Mouse (Mus musculus): ENCODE results near the gene Kctd13. TPM values are rescaled to one million over a fixed set of nuclear protein-coding genes. Genes with fewer than 3 reads are reported as not detected.

The Kctd13 gene
- polyA plus RNA-seq, 1 experiment from 2014 or later: 13.3 TPM

DNA sequence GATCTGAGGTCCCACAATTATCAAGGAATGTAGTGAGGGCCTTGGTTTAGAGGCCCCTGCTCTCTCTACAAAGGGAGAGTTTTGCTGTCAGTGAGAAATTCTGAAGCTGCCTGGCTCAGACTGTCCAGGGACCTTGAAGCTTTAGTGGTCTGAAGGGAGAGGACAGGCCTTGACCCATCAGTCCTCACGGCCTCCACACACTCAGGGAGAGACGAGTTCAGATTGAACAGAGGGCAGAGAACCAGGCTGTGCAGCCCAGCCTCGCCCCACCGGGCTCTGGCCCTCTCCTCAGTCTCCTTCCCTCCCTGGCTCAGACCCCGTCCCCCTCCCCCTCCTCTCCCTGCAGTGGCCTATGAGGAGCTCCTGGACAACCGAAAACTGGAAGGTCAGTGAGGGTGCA is 38.7 kb downstream of the Kctd13 start:
- Histone ChIP-seq H3K27ac (ENCODE audit: low read length) (no peak overlapping the region), H3K27me3 (ENCODE audit: control insufficient read depth, insufficient read depth, low read length) (peaks cover 12% of the 10 kb centered on the region), H3K9me3 (replicated peaks; ENCODE audit: control insufficient read depth, low read length) (no peaks in the 10 kb centered on the region), H3K4me3 (ENCODE audit: low read length) (no peak overlapping the region), H3K9ac (ENCODE audit: low read length) (no peak overlapping the region), H3K4me1 (ENCODE audit: control insufficient read depth, insufficient read depth, low read length) (no peaks in the 10 kb centered on the region), H3K4me2 (ENCODE audit: low read depth, low read length) (no peak overlapping the region), H3K36me3 (ENCODE audit: control insufficient read depth, insufficient read depth) (no peaks in the 10 kb centered on the region)
- no peak for ATAC-seq (replicated peaks; ENCODE audit: extremely low read depth, insufficient read depth, low FRiP score)
- WGBS: 64% methylated on average over 6 of the region's 6 CpGs

DNA sequence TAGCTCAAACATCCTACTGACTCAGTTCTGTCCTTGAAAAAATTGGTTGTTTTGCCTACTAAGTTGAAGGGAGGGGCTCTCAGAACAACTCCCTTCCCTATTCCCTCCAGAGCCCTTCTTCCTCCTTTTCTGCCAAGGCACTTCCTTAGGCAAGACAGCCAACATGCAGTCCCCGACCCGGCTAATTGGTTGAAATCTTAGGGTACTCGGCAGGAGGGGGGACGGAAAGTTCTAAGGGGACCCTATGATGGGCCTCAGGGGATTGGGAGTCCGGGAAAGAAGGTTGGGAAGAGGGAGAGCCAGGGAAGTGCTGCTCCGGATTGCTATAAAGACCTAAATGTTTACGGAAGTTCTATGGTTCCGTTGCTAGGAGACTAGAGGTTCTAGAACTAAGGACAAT is 46.8 kb downstream of the Kctd13 start:
- Histone ChIP-seq H3K4me2 (ENCODE audit: low read depth, low read length) (peak overlapping the region; percentile 89), H3K36me3 (ENCODE audit: control insufficient read depth, insufficient read depth) (peaks cover 24% of the 10 kb centered on the region), H3K27ac (ENCODE audit: low read length) (peak overlapping the region; percentile 97), H3K4me3 (ENCODE audit: low read length) (peak overlapping the region; percentile 100), H3K27me3 (ENCODE audit: control insufficient read depth, insufficient read depth, low read length) (no peaks in the 10 kb centered on the region), H3K9me3 (replicated peaks; ENCODE audit: control insufficient read depth, low read length) (no peaks in the 10 kb centered on the region), H3K9ac (ENCODE audit: low read length) (peak overlapping the region; percentile 63), H3K4me1 (ENCODE audit: control insufficient read depth, insufficient read depth, low read length) (peaks cover 11% of the 10 kb centered on the region)
- 4% methylated on average over 8 of the region's 8 CpGs for WGBS
- no peak for ATAC-seq (replicated peaks; ENCODE audit: extremely low read depth, insufficient read depth, low FRiP score)

DNA sequence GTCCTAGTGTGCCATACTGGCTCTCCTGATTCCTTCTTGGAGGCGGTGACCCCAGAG is 47.0 kb downstream of the Kctd13 start, which contains the start of gene Cdipt:
Gene Cdipt (plus strand): TSS at position 22 of the 57 bp plus-strand sequence.
- no peak for ATAC-seq (replicated peaks; ENCODE audit: extremely low read depth, insufficient read depth, low FRiP score)
- 0% methylated on average over 1 of the region's 1 CpGs for WGBS

DNA sequence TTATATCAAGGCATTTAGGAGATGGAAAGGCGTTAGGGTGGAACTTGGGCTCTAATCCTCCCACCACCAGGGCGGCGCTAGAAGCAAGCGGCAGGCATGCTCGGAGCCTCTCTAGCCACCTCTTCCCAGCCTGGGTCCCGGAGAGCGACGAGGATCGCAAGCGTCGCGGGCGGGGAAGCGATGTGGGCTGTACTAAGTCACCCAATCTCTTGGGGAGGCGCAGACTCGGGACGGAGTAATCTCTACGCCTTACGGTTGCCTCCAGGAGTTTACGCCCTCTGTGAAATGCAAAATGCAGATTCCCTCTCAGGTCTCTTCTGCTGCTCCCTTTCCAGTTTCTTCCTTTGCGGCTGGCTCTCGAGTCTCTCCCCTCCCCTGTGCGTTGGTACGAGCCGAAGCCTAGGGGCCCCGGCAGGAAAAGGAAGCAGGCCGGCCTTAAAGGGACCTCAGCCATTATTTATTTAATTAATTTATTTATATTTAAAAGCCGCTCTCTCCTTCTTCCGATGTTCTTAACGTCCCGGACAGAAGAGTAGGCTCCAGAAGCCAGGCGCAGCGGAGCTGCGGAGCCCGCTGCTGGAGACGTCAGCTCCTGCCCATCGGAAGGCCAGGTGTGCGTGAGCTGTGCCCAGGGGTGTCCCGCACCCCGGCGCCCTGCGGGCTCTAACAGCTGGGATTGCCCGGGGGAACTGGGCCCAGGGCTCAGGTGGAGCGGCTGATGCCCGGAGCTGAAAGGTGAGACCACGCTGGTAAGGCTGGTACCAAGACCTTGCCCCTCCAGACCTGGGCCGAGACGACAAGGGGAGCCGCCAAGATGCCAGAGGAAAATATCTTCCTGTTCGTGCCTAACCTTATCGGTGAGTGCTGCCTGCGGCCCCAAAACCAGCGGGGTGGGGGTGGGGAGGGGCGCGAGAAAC is 47.5 kb downstream of the Kctd13 start, which contains the start of gene Cdiptos:
Gene Cdiptos (minus strand): TSS at position 149 of the 917 bp plus-strand sequence.
- H3K27ac ChIP-seq (ENCODE audit: low read length): peak within 1 kb of the TSS; percentile 97

More for the DNA sequence above, 47.0 kb downstream of the Kctd13 start, which contains the start of gene Cdipt:
- peak within 1 kb of the TSS; percentile 100 for H3K4me3 ChIP-seq (ENCODE audit: low read length)
- H3K9ac ChIP-seq (ENCODE audit: low read length): peak within 1 kb of the TSS; percentile 100
- peaks cover 24% of the 10 kb centered on the region for H3K36me3 ChIP-seq (ENCODE audit: control insufficient read depth, insufficient read depth)
- peak within 1 kb of the TSS; percentile 97 for H3K27ac ChIP-seq (ENCODE audit: low read length)
- no peaks in the 10 kb centered on the region for H3K9me3 ChIP-seq (replicated peaks; ENCODE audit: control insufficient read depth, low read length)
- peak within 1 kb of the TSS; percentile 89 for H3K4me2 ChIP-seq (ENCODE audit: low read depth, low read length)
- H3K27me3 ChIP-seq (ENCODE audit: control insufficient read depth, insufficient read depth, low read length): no peaks in the 10 kb centered on the region
- peaks cover 11% of the 10 kb centered on the region for H3K4me1 ChIP-seq (ENCODE audit: control insufficient read depth, insufficient read depth, low read length)

DNA sequence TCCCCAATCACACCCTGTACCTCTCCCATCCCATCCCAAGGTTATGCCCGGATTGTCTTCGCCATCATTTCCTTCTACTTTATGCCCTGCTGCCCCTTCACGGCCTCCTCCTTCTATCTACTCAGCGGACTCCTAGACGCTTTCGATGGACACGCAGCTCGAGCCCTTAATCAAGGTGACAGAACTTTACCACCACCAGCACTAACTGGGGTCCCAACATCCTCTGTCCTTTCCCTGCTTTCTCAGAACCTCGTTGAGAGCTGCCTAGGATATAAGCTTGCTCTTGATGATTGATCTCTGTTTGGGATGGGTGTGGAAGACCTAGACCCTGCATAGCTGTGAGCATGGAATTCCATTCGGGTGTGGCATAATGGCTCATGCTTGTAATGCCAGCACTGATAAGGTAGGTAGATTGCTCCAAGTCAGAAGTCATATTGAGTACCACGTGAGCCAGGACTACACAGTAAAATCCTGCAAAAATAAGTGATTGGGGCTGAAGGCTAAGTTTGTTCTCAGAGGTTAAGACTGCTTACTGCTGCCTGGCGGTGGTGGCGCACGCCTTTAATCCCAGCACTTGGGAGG is 48.3 kb downstream of the Kctd13 start:
- Histone ChIP-seq H3K9me3 (replicated peaks; ENCODE audit: control insufficient read depth, low read length) (no peaks in the 10 kb centered on the region), H3K4me3 (ENCODE audit: low read length) (peak overlapping the region; percentile 100), H3K27ac (ENCODE audit: low read length) (peak overlapping the region; percentile 97), H3K9ac (ENCODE audit: low read length) (peak overlapping the region; percentile 100), H3K4me2 (ENCODE audit: low read depth, low read length) (peak overlapping the region; percentile 89), H3K36me3 (ENCODE audit: control insufficient read depth, insufficient read depth) (peaks cover 27% of the 10 kb centered on the region), H3K4me1 (ENCODE audit: control insufficient read depth, insufficient read depth, low read length) (peaks cover 11% of the 10 kb centered on the region), H3K27me3 (ENCODE audit: control insufficient read depth, insufficient read depth, low read length) (no peaks in the 10 kb centered on the region)
- WGBS: 24% methylated on average over 14 of the region's 14 CpGs
- no peak for ATAC-seq (replicated peaks; ENCODE audit: extremely low read depth, insufficient read depth, low FRiP score)

More for the DNA sequence above, 47.5 kb downstream of the Kctd13 start, which contains the start of gene Cdiptos:
- peaks cover 27% of the 10 kb centered on the region for H3K36me3 ChIP-seq (ENCODE audit: control insufficient read depth, insufficient read depth)
- ATAC-seq (replicated peaks; ENCODE audit: extremely low read depth, insufficient read depth, low FRiP score): peak; percentile 94
- WGBS: under 1% methylated on average over 55 of the region's 55 CpGs
- peak within 1 kb of the TSS; percentile 89 for H3K4me2 ChIP-seq (ENCODE audit: low read depth, low read length)
- H3K4me1 ChIP-seq (ENCODE audit: control insufficient read depth, insufficient read depth, low read length): peaks cover 11% of the 10 kb centered on the region
- H3K9me3 ChIP-seq (replicated peaks; ENCODE audit: control insufficient read depth, low read length): no peaks in the 10 kb centered on the region
- H3K9ac ChIP-seq (ENCODE audit: low read length): peak within 1 kb of the TSS; percentile 100
- peak within 1 kb of the TSS; percentile 100 for H3K4me3 ChIP-seq (ENCODE audit: low read length)
- no peaks in the 10 kb centered on the region for H3K27me3 ChIP-seq (ENCODE audit: control insufficient read depth, insufficient read depth, low read length)

DNA sequence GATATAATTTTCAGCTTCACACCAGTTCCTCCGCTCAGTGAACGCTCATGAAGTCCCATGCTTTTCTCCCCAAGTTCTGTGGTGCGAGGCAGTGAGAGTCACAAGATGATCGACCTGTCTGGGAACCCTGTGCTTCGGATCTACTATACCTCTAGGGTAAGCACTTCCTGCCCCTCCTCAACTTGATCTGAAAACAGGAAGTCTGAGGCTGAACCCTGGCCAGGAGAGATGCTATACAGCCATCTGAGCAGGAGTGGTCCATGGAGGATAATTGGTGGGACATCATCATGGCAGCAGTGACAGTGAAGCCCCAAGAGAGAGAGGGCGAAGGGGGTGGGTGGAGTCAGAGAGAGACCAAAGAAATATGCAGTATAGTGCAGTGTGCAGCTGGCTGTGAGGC is 50.2 kb downstream of the Kctd13 start:
- H3K36me3 ChIP-seq (ENCODE audit: control insufficient read depth, insufficient read depth): peaks cover 27% of the 10 kb centered on the region
- H3K27me3 ChIP-seq (ENCODE audit: control insufficient read depth, insufficient read depth, low read length): no peaks in the 10 kb centered on the region
- no peak for ATAC-seq (replicated peaks; ENCODE audit: extremely low read depth, insufficient read depth, low FRiP score)
- H3K9me3 ChIP-seq (replicated peaks; ENCODE audit: control insufficient read depth, low read length): no peaks in the 10 kb centered on the region
- 87% methylated on average over 6 of the region's 6 CpGs for WGBS
- H3K4me1 ChIP-seq (ENCODE audit: control insufficient read depth, insufficient read depth, low read length): peaks cover 11% of the 10 kb centered on the region
- H3K27ac ChIP-seq (ENCODE audit: low read length): no peak overlapping the region
- no peak overlapping the region for H3K4me2 ChIP-seq (ENCODE audit: low read depth, low read length)
- H3K9ac ChIP-seq (ENCODE audit: low read length): no peak overlapping the region
- H3K4me3 ChIP-seq (ENCODE audit: low read length): no peak overlapping the region

DNA sequence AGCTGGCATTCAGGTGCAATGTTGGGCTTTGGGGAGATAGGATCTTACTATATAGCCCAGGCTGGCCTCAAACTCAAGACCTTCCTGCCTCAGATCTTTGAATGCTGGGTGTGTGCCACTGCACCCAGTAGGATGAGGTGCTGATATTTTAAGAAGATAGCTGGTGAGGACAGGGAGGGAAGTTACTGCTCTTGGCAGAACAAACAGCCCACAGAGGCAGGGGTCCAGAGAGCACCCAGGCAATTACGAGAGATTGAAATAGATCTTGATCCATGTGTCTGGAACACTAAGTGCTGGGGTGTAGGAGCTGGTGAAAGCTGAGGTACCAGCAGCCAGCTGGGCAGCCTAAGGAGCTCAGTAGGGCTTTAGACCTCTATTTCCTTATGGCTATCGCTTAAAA is 52.9 kb downstream of the Kctd13 start:
- Histone ChIP-seq H3K27ac (ENCODE audit: low read length) (no peak overlapping the region), H3K36me3 (ENCODE audit: control insufficient read depth, insufficient read depth) (peaks cover 27% of the 10 kb centered on the region), H3K4me1 (ENCODE audit: control insufficient read depth, insufficient read depth, low read length) (peaks cover 7% of the 10 kb centered on the region), H3K9me3 (replicated peaks; ENCODE audit: control insufficient read depth, low read length) (no peaks in the 10 kb centered on the region), H3K4me2 (ENCODE audit: low read depth, low read length) (no peak overlapping the region), H3K4me3 (ENCODE audit: low read length) (no peak overlapping the region), H3K9ac (ENCODE audit: low read length) (no peak overlapping the region), H3K27me3 (ENCODE audit: control insufficient read depth, insufficient read depth, low read length) (no peaks in the 10 kb centered on the region)
- ATAC-seq (replicated peaks; ENCODE audit: extremely low read depth, insufficient read depth, low FRiP score): no peak
- 83% methylated on average over 2 of the region's 2 CpGs for WGBS

DNA sequence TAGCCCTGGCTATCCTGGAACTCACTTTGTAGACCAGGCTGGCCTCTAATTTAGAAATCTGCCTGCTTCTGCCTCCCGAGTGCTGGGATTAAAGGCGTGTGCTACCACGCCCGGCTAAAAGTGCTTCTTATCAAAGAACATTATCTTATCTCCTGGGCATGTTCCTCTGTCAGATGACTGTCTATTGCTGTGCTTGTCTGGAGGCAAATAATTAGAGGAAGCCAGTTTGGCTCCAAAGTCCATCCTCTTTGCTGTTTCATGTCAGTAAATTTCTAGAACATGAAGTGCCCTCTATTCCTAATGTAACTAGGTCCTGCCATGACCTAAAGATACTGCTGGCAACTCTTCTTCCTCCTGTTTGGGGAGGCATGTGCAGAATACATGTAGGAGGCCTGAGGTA is 53.4 kb downstream of the Kctd13 start:
- ATAC-seq (replicated peaks; ENCODE audit: extremely low read depth, insufficient read depth, low FRiP score): no peak
- no peaks in the 10 kb centered on the region for H3K27me3 ChIP-seq (ENCODE audit: control insufficient read depth, insufficient read depth, low read length)
- peaks cover 5% of the 10 kb centered on the region for H3K4me1 ChIP-seq (ENCODE audit: control insufficient read depth, insufficient read depth, low read length)
- no peaks in the 10 kb centered on the region for H3K9me3 ChIP-seq (replicated peaks; ENCODE audit: control insufficient read depth, low read length)
- H3K4me2 ChIP-seq (ENCODE audit: low read depth, low read length): no peak overlapping the region
- H3K9ac ChIP-seq (ENCODE audit: low read length): no peak overlapping the region
- no peak overlapping the region for H3K4me3 ChIP-seq (ENCODE audit: low read length)
- H3K27ac ChIP-seq (ENCODE audit: low read length): no peak overlapping the region
- WGBS: 63% methylated on average over 4 of the region's 4 CpGs
- H3K36me3 ChIP-seq (ENCODE audit: control insufficient read depth, insufficient read depth): peaks cover 27% of the 10 kb centered on the region

DNA sequence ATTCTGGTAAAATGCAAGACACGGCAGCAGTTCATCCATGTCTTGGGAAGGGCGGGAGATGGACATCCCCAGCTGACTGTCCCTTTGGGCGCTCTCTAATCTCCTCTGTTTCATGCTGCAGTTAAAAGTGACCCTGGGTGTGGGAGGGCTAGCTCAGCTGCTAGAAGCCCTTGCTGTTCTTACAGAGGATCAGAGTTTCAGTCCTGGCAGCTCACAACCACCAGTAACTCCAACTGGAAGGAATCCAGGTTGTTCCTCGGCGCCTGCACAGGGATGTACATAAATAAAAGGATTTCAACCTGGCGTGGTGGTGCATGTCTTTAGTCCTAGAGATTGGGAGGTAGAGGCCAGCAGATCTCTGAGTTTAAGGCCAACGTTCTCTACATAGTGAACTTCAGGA is 54.4 kb downstream of the Kctd13 start:
- Histone ChIP-seq H3K27ac (ENCODE audit: low read length) (no peak overlapping the region), H3K36me3 (ENCODE audit: control insufficient read depth, insufficient read depth) (peaks cover 24% of the 10 kb centered on the region), H3K4me3 (ENCODE audit: low read length) (no peak overlapping the region), H3K9me3 (replicated peaks; ENCODE audit: control insufficient read depth, low read length) (no peaks in the 10 kb centered on the region), H3K4me1 (ENCODE audit: control insufficient read depth, insufficient read depth, low read length) (no peaks in the 10 kb centered on the region; the same call in 1 of the 2 replicates), H3K9ac (ENCODE audit: low read length) (no peak overlapping the region), H3K4me2 (ENCODE audit: low read depth, low read length) (no peak overlapping the region), H3K27me3 (ENCODE audit: control insufficient read depth, insufficient read depth, low read length) (no peaks in the 10 kb centered on the region)
- 78% methylated on average over 7 of the region's 7 CpGs for WGBS
- ATAC-seq (replicated peaks; ENCODE audit: extremely low read depth, insufficient read depth, low FRiP score): no peak

Measured in heart, embryonic 16.5 days (tissue).